Mouse (Mus musculus): ENCODE measurements around the gene Knl1. TPM values are rescaled to one million over a fixed set of nuclear protein-coding genes. Genes with fewer than 3 reads are reported as not detected.

The Knl1 gene
- polyA plus RNA-seq, 1 experiment from 2014 or later: 1.2 TPM

- Histone ChIP-seq H3K27ac (no peak overlapping the region), H3K4me3 (ENCODE audit: inconsistent target) (no peak overlapping the region), H3K36me3 (ENCODE audit: inconsistent target) (peaks cover 50% of the 10 kb centered on the region), H3K79me2 (ENCODE audit: inconsistent target) (peaks cover 20% of the 10 kb centered on the region)
- WGBS (ENCODE audit: missing documents): 80% methylated on average over 9 of the region's 9 CpGs
Measured at GRCm38 (mm10) chr2:119024536-119025238, 22.2 kb upstream of the Knl1 start.

- H3K36me3 ChIP-seq (ENCODE audit: inconsistent target): peaks cover 46% of the 10 kb centered on the region
- WGBS (ENCODE audit: missing documents): 98% methylated on average over 4 of the region's 4 CpGs
- peaks cover 20% of the 10 kb centered on the region for H3K79me2 ChIP-seq (ENCODE audit: inconsistent target)
- H3K4me3 ChIP-seq (ENCODE audit: inconsistent target): no peak overlapping the region
- no peak overlapping the region for H3K27ac ChIP-seq
Measured at GRCm38 (mm10) chr2:119025239-119025616, 21.7 kb upstream of the Knl1 start.

GRCm38 (mm10) chr2:119026951-119027350, 20.0 kb upstream of the Knl1 start:
- Histone ChIP-seq H3K4me3 (ENCODE audit: inconsistent target) (no peak overlapping the region), H3K79me2 (ENCODE audit: inconsistent target) (peaks cover 20% of the 10 kb centered on the region), H3K27ac (no peak overlapping the region), H3K36me3 (ENCODE audit: inconsistent target) (peaks cover 29% of the 10 kb centered on the region)
- 95% methylated on average over 4 of the region's 4 CpGs for WGBS (ENCODE audit: missing documents)

GRCm38 (mm10) chr2:119028941-119029551, 17.9 kb upstream of the Knl1 start, which contains the start of gene Ccdc32:
Gene Ccdc32 (minus strand): TSS chr2:119029393.
- Histone ChIP-seq H3K27ac (peak within 1 kb of the TSS; percentile 36), H3K4me3 (ENCODE audit: inconsistent target) (peak within 1 kb of the TSS; percentile 96), H3K79me2 (ENCODE audit: inconsistent target) (peaks cover 20% of the 10 kb centered on the region), H3K36me3 (ENCODE audit: inconsistent target) (peaks cover 26% of the 10 kb centered on the region)
- WGBS (ENCODE audit: missing documents): under 1% methylated on average over 27 of the region's 28 CpGs

- H3K4me3 ChIP-seq (ENCODE audit: inconsistent target): no peak overlapping the region
- H3K79me2 ChIP-seq (ENCODE audit: inconsistent target): peaks cover 19% of the 10 kb centered on the region
- H3K36me3 ChIP-seq (ENCODE audit: inconsistent target): peaks cover 4% of the 10 kb centered on the region; the same call in 1 of the 2 replicates
- WGBS (ENCODE audit: missing documents): 22% methylated on average over 4 of the region's 4 CpGs
- H3K27ac ChIP-seq: peak overlapping the region; percentile 15; the same call in 1 of the 2 replicates
Measured at GRCm38 (mm10) chr2:119032191-119032590, 14.7 kb upstream of the Knl1 start.

GRCm38 (mm10) chr2:119034656-119035396, 12.1 kb upstream of the Knl1 start, which contains the start of gene Rpusd2:
Gene Rpusd2 (plus strand): TSS chr2:119034790.
- Histone ChIP-seq H3K27ac (no peak within 1 kb of the TSS), H3K4me3 (ENCODE audit: inconsistent target) (peak within 1 kb of the TSS; percentile 65), H3K36me3 (ENCODE audit: inconsistent target) (peaks cover 16% of the 10 kb centered on the region), H3K79me2 (ENCODE audit: inconsistent target) (no peaks in the 10 kb centered on the region)
- WGBS (ENCODE audit: missing documents): under 1% methylated on average over 49 of the region's 49 CpGs

GRCm38 (mm10) chr2:119035397-119035745, 11.5 kb upstream of the Knl1 start:
- no peak overlapping the region for H3K27ac ChIP-seq
- H3K4me3 ChIP-seq (ENCODE audit: inconsistent target): peak overlapping the region; percentile 65
- 22% methylated on average over 7 of the region's 7 CpGs for WGBS (ENCODE audit: missing documents)
- peaks cover 16% of the 10 kb centered on the region for H3K36me3 ChIP-seq (ENCODE audit: inconsistent target)
- H3K79me2 ChIP-seq (ENCODE audit: inconsistent target): no peaks in the 10 kb centered on the region

- Histone ChIP-seq H3K27ac (no peak overlapping the region), H3K4me3 (ENCODE audit: inconsistent target) (no peak overlapping the region), H3K36me3 (ENCODE audit: inconsistent target) (peaks cover 16% of the 10 kb centered on the region), H3K79me2 (ENCODE audit: inconsistent target) (no peaks in the 10 kb centered on the region)
- WGBS (ENCODE audit: missing documents): 31% methylated on average over 4 of the region's 4 CpGs
Measured at GRCm38 (mm10) chr2:119040882-119041281, 6.0 kb upstream of the Knl1 start.

- Histone ChIP-seq H3K27ac (no peak overlapping the region), H3K36me3 (ENCODE audit: inconsistent target) (no peaks in the 10 kb centered on the region), H3K4me3 (ENCODE audit: inconsistent target) (no peak overlapping the region), H3K79me2 (ENCODE audit: inconsistent target) (peaks cover 26% of the 10 kb centered on the region)
- WGBS (ENCODE audit: missing documents): 93% methylated on average over 2 of the region's 2 CpGs
Measured at GRCm38 (mm10) chr2:119045163-119045562, 1.8 kb upstream of the Knl1 start.

GRCm38 (mm10) chr2:119047849-119048248, 930 bp downstream of the Knl1 start:
- Histone ChIP-seq H3K36me3 (ENCODE audit: inconsistent target) (no peaks in the 10 kb centered on the region), H3K27ac (peak overlapping the region; percentile 89), H3K4me3 (ENCODE audit: inconsistent target) (peak overlapping the region; percentile 76), H3K79me2 (ENCODE audit: inconsistent target) (peaks cover 53% of the 10 kb centered on the region)
- WGBS (ENCODE audit: missing documents): 25% methylated on average over 4 of the region's 4 CpGs

- Histone ChIP-seq H3K4me3 (ENCODE audit: inconsistent target) (no peak overlapping the region), H3K27ac (no peak overlapping the region), H3K36me3 (ENCODE audit: inconsistent target) (no peaks in the 10 kb centered on the region), H3K79me2 (ENCODE audit: inconsistent target) (peaks cover 76% of the 10 kb centered on the region)
- 19% methylated on average over 4 of the region's 4 CpGs for WGBS (ENCODE audit: missing documents)
Measured at GRCm38 (mm10) chr2:119050132-119050650, 3.3 kb downstream of the Knl1 start.

- Histone ChIP-seq H3K27ac (no peak overlapping the region), H3K79me2 (ENCODE audit: inconsistent target) (peaks cover 33% of the 10 kb centered on the region), H3K4me3 (ENCODE audit: inconsistent target) (no peak overlapping the region), H3K36me3 (ENCODE audit: inconsistent target) (no peaks in the 10 kb centered on the region)
- WGBS (ENCODE audit: missing documents): 100% methylated on average over 2 of the region's 2 CpGs
Measured at GRCm38 (mm10) chr2:119060139-119060538, 13.2 kb downstream of the Knl1 start.

- Histone ChIP-seq H3K79me2 (ENCODE audit: inconsistent target) (no peaks in the 10 kb centered on the region), H3K27ac (no peak overlapping the region), H3K4me3 (ENCODE audit: inconsistent target) (no peak overlapping the region), H3K36me3 (ENCODE audit: inconsistent target) (no peaks in the 10 kb centered on the region)
- 88% methylated on average over 4 of the region's 4 CpGs for WGBS (ENCODE audit: missing documents)
Measured at GRCm38 (mm10) chr2:119072397-119072796, 25.5 kb downstream of the Knl1 start.

- H3K27ac ChIP-seq: no peak overlapping the region
- 93% methylated on average over 2 of the region's 2 CpGs for WGBS (ENCODE audit: missing documents)
- H3K36me3 ChIP-seq (ENCODE audit: inconsistent target): no peaks in the 10 kb centered on the region
- H3K4me3 ChIP-seq (ENCODE audit: inconsistent target): no peak overlapping the region
- H3K79me2 ChIP-seq (ENCODE audit: inconsistent target): no peaks in the 10 kb centered on the region
Measured at GRCm38 (mm10) chr2:119086156-119086555, 39.2 kb downstream of the Knl1 start.

GRCm38 (mm10) chr2:119101552-119101951, 54.6 kb downstream of the Knl1 start:
- no peaks in the 10 kb centered on the region for H3K79me2 ChIP-seq (ENCODE audit: inconsistent target)
- 0 out of 2 replicates have a peak, but pooled peaks cover 5% of the 10 kb centered on the region for H3K36me3 ChIP-seq (ENCODE audit: inconsistent target)
- no peak overlapping the region for H3K4me3 ChIP-seq (ENCODE audit: inconsistent target)
- H3K27ac ChIP-seq: no peak overlapping the region
